ENCODE assay signal across 21 mouse cellular contexts in genomic region chr7:135568550-135568949, GRCm38 (mm10). TPM values are rescaled to one million over a fixed set of nuclear protein-coding genes. Genes with fewer than 3 reads are reported as not detected.
DNase-seq lines count a peak whose midpoint lies in the region; TF ChIP-seq lines count a peak whose summit lies in the region.
"Had no signal": no experiment of that assay in that cellular context is flagged by ENCODE, and none has a peak within 500 bp of the region (broad histone marks: within the 10 kb centered on the region; RNA-seq: fewer than 3 reads in every experiment).

No protein-coding gene starts in this region.

- H3K4me3 ChIP-seq in layer of hippocampus, adult 2 months: no peak overlapping the region
- H3K4me3 ChIP-seq: embryonic facial prominence, embryonic 10.5 days; embryonic facial prominence, embryonic 12.5 days; forebrain, embryonic 13.5 days; forebrain, embryonic 15.5 days had no signal

- DNase-seq in gastrocnemius, adult 18-20 months (ENCODE audit: low spot score): peak; percentile 17
- no peak for DNase-seq in gastrocnemius, postnatal 14 days
- no peak for DNase-seq in layer of hippocampus, adult 2 months (ENCODE audit: low spot score in 2 of 2)
- no peak for DNase-seq in layer of hippocampus, postnatal 25 days (ENCODE audit: extremely low spot score in 1 of 2, low spot score in 1 of 2)
- peak; percentile 58 for DNase-seq in lung, postnatal 10 days
- DNase-seq in lung, postnatal 14 days: no peak
- DNase-seq: adrenal gland, adult 8-10 months; adrenal gland, postnatal 14 days; adrenal gland, postnatal 36 days; B cell, adult 2 months; cerebellum, adult 11-12 months; cerebellum, adult 2 months; cerebellum, adult 9-10 months; cerebellum, postnatal 10 days; cerebellum, postnatal 25 days had no signal

- intact Hi-C loops in gastrocnemius, postnatal 14 days (cut with DNase I; ENCODE audit: low total_unique reads): no loop called here

- peak overlapping the region; percentile 62; the same call in 1 of the 2 replicates for H3K27ac ChIP-seq in layer of hippocampus, adult 2 months
- H3K27ac ChIP-seq: embryonic facial prominence, embryonic 10.5 days; embryonic facial prominence, embryonic 12.5 days; forebrain, embryonic 13.5 days; forebrain, embryonic 15.5 days had no signal

- no peak for TF ChIP-seq CTCF in layer of hippocampus, adult 2 months (conservative IDR thresholded peaks at IDR 0.05)

RNA-seq across cellular contexts. Expression of gene Ptpre, which starts 31.3 kb away (rescaled TPM):
- total RNA-seq in gastrocnemius, adult 18-20 months (2021): 1 to 10 TPM in 1 of 2 experiments, under 1 TPM in 1; 0.84 to 1.5 TPM
- 1 to 10 TPM; 2.6 to 4.5 TPM for total RNA-seq in gastrocnemius, postnatal 14 days (2021)
- 10 to 100 TPM; 50.7 to 51.4 TPM for total RNA-seq in layer of hippocampus, adult 2 months (2021)
- total RNA-seq in layer of hippocampus, postnatal 25 days (2021): 10 to 100 TPM; 47.4 to 59.0 TPM

RNA-seq across cellular contexts. Expression of gene Clrn3, which starts 40.1 kb away (rescaled TPM):
- not detected for total RNA-seq in gastrocnemius, adult 18-20 months (2021)
- total RNA-seq in gastrocnemius, postnatal 14 days (2021): not detected
- not detected for total RNA-seq in layer of hippocampus, adult 2 months (2021)
- not detected for total RNA-seq in layer of hippocampus, postnatal 25 days (2021)
- total RNA-seq: adrenal gland, adult 18-20 months; adrenal gland, adult 8-10 months; adrenal gland, postnatal 14 days; adrenal gland, postnatal 36 days; CH12.LX had no signal

Comparison
In these comparisons a context has a peak if more than half of its experiments do, and no peak if none do; other contexts are left out.
1. DNase-seq: peak in gastrocnemius, adult 18-20 months (single experiment) and lung, postnatal 10 days (single experiment); none in gastrocnemius, postnatal 14 days (single experiment), layer of hippocampus, adult 2 months (0 of 2), layer of hippocampus, postnatal 25 days (0 of 2) and lung, postnatal 14 days (single experiment).
2. RNA of gene Ptpre, which starts 31.3 kb away (total RNA-seq): 47.4 to 59.0 TPM in layer of hippocampus, postnatal 25 days and 50.7 to 51.4 TPM in layer of hippocampus, adult 2 months; 2.6 to 4.5 TPM in gastrocnemius, postnatal 14 days and 0.84 to 1.5 TPM in gastrocnemius, adult 18-20 months; every median in the first group is over 4 times any median in the second.